Mouse (Mus musculus) cerebellum, postnatal 10 days (tissue): ENCODE measurements at regions not wholly inside any gene's neighbourhood (a gene's known extent, or its start where the extent isn't known, plus 50 kb on each side); places are given as distances from the start of the nearest gene placed in this dataset.

Experiments used
- DNase-seq, 2 experiments: peaks; one replicate each; pipeline ENCODE4 v3.0.0; 2021; ENCODE audit warnings: mixed read lengths in 2 of 2

DNA sequence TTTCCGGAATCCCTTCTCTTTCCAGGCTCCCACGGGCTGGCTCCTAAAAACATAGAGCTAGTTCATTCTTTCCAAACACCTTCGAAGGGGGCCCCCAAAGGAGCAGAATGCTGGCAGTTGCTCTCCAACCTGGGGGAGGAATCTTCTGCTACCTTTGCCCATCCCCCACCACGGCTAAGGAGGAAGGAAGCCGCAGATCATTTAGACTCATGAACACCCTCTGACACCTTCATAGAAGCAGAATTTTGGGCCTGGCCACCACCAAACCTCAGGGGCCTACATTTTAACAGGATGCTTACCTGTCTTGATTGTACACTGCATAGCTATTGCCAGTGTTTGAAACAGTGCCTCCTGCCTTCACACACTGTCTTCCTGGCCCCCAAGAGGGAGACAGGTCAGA lies 369.3 kb upstream of the Jarid2 start:
- no peak for DNase-seq

DNA sequence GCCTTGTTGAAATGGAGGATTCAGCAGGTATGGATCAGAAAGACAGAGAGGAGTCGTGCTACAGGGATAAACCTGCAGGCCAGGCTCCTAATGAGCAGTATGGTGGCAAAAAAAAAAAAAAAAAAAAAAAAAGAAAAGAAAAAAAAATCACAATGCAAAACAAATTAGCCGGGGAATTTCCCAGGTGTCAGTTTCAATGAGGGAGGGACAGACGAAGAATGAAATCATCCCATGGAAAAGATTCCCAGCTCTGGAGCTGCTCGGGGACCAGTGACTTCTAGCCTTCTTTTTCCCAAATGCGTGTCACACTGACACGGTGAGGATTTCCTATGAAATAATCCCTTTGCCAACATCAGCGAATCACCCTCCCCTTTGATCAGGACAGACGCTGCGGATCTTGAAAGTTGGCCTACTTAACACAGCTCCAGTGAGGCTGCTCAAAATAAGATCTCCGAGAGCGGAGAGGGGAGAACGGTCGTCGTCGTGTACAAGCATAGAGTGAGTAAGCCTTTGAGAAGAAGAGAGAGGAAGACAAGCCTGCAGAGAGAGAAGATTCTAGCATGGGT lies 368.5 kb upstream of the Jarid2 start:
- DNase-seq, result no peak

DNA sequence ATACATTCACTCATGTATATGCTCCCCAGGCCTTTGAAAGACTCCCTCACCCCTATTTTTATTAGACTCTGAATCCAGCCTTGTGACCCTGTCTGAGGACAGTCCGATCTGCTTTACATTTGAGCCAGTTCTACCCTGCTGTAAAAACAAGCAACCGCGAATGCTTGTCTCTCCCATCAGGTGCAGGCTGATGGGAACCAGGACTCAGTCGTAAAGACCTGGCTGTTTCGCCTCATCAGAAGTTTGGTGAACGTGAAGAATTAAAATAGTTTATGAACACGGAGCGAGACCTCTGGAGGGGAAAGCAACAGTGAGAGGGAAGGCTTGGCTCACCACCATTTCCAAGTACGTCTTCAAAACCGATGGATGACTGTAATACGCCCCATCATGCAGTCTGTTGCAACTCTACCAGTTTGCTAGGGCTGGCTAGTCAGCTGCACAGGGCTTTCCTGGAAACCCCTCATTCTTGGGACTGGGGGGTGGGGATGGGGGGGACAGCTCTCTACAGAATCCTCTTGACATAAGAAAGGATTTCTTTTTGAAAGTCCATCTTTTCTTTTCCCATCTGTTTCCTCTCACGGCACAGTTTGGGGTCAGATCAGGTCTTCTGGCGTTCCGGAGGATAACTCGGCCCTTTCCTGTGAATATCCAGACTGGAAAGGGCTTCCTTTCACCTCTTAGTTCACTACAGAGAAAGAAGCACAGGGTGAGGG lies 366.8 kb upstream of the Jarid2 start:
- DNase-seq, result no peak

DNA sequence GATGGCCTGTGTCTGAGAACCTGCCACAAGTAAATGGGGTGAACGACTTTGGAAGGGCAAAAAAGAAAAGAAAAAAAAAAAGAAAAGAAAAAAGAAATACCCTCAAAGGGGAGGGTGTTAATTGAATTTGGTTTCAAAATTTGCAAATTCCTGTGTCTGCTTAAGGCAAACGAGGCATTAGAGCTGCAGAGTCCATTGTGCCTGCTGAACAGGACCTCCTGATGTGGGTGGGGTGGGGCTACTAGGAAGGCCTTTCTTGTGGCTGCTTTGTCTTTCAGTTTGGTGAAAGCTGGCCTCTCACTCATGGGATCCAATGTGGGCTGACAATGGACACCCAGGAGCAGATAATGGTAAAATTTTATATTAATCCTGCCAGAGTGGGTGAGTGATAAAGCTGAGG lies 366.3 kb upstream of the Jarid2 start:
- no peak for DNase-seq

DNA sequence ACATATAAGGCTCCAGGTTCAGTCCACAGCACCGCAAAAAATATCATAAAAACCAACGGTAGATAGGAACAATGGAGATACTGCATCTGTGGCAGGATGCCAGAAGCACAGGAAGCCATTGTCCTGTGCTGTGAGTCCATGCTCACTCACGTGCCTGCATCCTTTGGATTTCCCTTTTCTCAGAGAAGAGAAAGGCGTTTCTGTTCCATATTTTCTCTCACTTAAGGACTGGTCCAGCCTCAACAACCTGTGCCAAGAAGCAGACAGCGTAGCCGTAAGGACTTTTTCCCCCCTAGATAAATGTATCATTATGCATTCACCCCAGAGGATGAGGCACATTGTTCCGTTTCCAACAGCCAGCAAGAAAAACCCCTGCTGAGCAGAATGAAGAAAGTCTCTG lies 360.0 kb upstream of the Jarid2 start:
- DNase-seq, result no peak

DNA sequence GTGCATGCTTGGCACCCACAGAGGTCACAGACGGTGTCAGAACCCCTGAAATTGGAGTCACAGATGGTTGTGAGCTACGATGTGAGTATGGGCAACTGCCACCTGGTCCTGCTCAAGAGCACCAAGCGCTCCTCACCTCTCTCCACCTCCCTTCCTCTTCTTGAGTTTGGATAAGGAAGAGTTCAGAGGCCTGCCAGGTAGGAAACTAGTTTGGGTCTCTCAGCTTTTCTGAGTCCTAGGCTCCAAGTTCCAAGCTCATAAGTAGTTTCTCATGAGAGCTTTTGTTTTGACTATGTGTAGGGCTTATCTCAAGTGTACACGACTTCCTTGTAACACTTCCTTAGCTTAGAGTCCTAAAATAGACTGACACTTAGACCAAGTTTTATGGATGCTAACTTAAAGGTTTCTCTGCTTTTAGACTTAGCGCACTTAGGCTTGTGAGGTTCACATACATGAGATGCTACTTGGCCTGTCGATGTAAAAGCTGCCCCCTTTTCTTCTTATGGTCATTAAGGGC lies 356.9 kb upstream of the Jarid2 start:
- no peak for DNase-seq

DNA sequence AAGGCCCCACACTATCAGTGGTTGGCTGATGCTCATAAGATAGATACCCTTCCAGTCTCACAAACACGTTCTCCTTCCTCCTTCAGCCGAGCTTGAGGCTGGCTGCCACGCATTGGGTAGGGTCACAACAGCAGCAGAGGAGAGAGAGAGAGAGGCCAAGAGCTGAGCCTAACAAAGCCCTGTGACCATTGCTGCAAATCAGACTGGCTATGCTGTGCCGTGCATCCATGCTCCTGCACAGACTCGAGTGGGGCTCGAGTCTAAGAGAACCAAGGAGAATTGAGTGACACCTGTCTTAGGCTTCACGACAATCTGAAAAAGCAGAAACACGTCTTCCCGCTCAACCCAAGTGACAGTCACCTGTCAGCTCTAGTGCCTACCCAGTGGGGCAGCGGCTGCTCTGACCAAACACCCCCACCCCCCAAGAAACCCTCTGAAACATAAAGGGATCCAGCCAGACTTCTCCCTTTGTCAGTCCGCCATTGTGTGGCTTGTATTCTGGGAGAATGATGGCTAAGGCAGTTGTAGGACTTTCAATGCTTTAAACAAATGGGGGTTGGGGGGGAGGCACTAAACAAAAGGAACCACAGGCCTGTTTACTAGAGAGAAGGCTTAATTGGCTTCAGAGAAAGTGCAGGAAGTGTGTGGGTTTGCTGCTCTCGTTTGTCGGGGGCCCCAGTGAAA lies 353.7 kb upstream of the Jarid2 start:
- DNase-seq, result no peak

DNA sequence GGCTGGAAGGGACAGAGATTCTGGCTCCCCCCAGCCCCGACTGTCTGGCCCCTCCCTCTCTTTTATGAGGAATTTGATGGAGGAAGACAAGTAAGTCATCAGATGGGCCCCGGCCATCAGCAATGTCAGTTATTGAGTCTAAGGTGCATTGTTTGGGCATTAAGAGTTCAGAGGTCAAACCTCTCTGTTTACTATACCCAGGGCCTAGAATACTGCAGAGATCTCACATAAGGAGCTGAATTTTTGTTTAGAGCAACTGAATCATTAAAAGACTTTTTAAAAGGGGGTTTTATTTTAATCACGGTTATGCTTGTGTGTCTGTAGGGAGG lies 353.1 kb upstream of the Jarid2 start:
- DNase-seq, result no peak

DNA sequence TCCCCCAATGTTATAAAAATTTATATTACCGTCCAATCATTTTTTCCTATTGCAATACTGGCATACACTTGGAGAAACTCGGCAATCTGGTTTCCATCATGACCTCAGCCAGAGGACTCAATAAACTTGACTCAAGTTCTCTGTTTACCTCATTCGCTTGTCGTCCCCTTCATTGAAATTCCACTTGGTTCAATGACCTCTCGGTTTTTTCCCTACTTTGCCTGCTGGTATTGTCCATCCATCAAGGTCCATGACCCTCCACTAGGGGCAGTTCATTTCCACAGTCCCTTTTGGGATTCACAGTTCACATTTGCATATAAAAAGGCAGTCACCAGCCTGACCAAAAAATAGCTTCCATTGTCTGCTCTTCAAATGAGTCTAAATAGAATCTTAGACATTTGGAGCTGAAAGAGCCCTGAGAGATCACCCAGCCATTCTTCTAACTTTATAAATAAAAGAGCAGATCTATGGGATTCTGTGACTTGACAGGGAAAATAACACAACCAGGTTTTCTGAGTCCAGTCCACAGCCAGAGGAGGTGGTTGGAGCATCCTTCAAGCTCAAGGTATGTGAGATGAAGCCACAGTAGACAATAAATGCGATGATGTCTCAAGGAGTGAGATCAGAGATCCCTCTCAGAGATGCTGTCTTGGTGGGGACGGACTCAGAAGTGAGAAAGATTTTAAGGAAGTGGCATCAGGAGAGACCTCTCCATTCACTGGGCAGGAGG lies 347.4 kb upstream of the Jarid2 start:
- DNase-seq, result peak in 1 of 2 experiments; percentile 40

DNA sequence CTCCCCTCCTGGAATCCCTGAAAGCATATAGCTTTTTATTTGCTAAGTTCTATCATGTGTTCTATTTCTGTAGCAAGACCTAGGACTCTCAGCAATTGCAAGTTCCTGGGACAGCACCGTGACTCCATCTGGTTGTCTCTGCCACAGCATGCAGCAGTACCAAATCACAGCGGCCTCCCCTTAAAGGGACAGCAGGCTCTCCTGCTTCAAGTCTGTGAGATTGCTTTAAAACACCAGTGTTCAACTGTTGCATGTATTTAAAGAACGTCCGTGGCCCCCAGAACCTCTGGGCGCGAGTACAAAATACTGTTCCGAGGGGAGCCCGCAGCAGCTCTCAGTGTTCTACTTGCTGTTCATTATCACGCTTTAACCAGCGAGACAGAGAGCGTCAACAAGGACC lies 346.0 kb upstream of the Jarid2 start:
- peak in 1 of 2 experiments; percentile 22 for DNase-seq

DNA sequence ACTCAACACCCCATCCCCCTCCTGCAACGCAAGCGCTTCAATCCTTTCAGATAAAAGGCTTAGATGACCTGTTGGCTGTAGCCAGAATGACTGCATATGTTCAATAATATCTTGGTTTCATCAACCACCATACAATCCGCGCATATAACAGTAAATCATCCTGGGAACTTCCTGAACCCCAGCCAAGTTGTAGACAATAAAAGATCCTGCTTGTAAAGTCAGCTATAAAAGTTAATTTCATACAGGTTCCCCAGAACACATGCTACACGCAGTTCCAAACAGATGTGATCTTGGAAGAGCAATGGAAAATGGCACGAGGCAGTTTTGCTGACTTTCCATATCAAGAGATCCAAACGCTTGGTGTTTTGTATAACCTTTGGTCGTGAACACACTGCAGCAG lies 342.5 kb upstream of the Jarid2 start:
- no peak for DNase-seq

DNA sequence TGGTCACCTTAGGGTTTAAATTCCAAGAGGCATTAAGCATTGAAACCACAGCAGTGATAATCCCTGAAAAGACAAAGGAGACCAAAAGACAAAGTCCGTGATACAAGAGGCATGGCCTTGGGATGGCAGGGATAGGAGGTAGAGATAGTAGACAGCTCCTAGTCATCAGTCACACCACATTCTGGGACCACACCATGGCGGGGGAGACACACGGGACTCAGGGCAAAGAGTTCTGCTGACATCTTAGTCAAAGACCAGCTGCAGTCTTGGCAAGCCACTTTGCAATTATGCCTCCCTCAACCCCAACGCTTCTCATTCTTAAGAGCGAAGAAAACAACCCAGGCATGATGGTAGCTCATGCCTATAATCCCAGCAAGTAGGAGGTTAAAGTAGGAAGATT lies 339.6 kb upstream of the Jarid2 start:
- DNase-seq, result no peak

DNA sequence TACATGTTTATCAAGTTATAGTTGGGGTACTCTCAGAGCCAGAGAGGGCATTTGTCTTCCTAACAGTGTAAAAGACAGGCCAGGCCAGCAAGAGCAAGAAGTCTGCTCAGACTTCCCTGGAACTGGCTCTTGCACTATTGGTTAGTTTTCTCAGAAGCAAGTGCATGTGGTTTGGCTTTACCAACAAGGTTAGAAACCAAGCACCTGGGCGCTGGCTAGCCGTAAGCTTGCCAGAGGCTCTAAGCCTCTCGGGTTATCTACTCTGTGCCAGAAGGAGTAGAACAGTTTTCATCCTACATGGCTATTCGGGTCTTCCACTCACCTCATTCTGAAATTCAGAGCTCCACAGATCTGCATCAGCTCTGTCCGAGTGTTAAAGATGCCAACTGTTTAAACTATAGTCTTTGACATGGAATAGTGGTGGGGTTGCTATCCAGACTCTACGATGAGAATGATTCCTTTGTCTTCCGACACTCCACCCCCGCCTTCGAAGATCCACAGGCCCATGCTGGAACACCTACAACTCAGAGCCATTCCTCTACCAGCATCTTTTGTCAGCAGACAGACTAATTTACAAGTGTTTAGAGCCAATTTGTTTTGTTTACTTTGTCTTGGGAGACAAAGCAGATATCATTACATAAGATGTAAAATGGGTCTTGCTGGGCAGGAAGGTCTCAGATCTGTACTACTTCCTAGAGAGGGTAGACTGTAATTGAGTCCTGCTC lies 338.4 kb upstream of the Jarid2 start:
- DNase-seq, result no peak

DNA sequence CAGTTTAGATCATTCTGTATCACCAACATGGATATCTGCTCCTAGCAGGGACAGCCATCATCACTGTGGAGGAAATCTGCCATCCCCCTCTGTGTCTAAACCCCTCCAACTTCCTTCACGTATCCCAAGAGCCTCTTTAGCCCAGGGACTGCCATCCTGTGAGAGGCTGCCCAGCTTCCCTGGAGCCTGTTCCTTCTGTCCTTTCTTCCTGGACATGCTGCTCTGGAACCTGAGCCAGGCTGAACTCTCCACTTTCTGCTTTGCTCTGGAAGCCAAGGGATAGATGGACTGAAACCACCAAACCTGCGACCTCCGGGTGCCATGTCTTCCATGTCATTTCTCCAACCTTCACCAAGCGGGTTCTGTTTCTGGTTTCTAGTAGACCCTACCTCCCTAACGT lies 335.3 kb upstream of the Jarid2 start:
- DNase-seq, result no peak

DNA sequence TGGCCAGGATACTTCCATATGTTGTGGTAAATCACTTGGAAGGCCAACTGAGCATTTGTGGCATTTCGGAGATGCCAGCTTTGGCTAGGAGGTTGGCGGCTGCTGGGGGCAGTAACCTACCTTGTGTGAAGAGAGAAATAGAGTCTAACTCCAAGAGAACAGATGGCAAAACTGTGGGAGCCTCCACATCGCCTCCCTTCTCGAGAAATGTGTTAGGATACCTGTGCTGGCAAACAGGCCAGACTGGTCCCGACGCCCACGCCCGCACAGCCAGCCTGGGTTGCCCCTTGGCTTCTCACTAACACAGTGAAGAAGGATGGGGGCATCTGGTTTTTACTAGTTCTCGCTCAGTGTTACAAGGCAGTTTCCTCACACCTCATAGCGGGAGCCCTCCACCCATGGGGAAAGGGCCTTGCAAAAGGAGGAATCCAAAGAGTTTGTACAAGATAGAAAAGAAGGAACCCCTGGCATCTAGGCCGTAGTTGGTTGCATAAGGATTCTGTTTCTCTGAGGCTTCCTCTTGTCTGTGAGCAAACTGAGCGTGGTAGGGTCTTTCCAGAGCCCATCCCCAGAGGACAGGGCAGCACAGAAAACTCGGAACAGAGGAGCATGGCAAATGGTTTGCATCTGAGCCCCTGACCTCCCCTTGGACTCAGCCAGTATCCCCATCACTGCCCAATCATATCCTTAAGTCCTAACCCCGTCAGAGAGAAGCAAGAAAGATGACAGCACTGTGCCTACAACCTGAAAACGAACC lies 330.5 kb upstream of the Jarid2 start:
- DNase-seq, result peak; percentile 90 to 93

DNA sequence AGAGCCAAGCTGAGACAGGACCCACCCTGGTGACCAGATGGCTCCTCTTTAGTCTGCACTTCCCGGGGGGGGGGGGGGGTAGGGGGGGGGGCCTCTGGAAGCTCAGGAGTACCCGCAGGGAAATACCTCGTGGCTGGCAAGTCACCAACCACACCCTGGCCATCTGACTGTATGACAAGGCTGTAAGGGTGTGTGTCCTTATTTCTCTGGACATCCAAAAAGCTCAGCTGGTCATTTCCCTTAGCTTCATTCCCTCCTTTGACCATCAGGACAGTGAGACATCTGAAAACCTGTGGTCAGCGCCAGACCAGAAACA lies 329.9 kb upstream of the Jarid2 start:
- peak; percentile 88 to 93 for DNase-seq

DNA sequence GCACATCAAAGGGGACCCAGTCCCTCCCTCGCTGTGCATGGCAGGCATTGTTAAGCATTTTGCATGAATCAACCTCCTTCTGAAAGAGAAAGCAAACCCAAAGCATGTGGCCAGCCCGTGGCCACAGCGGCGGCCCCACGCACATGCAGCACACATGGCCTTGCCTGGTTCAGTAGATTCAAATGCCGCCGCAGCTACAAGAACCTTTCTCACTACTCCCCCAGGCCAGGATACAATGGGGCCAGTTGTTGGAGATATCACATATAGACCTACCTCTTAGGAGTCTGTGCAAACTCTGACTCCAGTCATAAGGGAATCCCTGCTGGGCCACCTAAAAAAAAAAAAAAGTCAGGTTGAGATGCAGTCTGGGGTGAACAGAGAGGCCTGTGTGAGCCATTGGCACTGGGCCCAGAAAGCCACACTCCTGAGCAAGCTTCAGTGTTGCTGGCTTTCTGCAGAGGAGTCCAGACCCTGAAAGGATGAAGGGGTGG lies 329.4 kb upstream of the Jarid2 start:
- DNase-seq, result peak; percentile 75 to 81

DNA sequence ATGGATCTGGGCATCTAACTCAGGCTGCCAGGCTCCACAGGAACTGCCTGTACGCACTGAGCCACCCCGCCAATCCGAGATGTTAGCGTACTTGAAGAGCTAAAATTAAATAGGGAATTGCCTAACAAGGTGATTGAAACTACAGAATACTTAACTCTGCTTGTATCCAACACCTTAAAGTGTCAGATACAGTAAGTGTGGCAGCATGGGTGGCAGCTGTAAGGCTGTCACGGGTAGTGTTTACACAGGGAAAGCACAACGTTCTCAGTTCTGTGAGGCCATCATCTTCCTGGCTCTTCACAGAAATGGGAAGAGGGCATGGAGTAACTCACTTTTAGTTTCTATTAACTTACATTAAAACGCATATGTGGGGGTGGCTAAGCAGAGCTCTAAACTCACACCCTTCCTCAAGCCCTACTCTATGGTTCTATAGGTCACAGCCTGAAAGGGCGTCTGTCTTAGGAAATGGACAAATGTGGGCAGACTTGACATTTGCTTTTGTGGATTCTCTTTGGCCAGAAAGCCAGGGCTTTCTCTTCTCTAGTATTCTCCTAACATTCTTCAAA lies 325.2 kb upstream of the Jarid2 start:
- no peak for DNase-seq

DNA sequence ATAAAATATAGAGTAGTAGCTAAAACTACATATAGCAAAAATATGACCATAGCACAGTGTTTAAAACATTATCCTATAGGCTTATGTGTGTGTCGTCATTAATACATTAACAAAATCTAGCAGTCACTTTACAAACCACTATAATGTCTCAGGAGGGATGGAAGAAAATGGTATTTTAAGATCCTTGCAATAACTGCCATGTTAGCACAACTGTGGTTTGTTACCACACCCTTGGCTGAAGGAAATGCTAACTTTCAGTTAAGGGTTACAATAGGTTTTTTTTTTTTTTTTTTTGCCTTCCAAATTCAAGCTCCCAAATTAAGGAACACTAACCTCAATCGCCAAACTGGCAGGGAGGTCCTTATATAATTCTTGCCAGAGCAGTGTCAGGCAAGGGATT lies 322.0 kb upstream of the Jarid2 start:
- DNase-seq, result no peak

DNA sequence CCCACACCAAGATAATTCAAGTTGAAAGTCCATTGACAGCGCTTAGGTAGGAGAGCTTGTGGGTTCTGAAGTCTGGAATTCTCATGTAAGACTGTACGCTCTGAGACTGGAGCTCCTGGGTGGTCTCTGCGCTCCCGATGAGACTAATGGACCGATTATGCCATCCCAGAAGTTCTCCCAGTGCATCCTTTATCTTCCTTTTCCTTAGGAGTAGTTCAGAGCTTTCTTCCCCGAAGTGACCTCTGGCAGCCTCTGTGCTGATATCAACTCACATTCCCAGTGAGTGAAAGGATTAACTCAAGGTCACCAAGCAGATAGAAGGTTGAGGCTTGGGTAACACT lies 320.7 kb upstream of the Jarid2 start:
- DNase-seq, result no peak

DNA sequence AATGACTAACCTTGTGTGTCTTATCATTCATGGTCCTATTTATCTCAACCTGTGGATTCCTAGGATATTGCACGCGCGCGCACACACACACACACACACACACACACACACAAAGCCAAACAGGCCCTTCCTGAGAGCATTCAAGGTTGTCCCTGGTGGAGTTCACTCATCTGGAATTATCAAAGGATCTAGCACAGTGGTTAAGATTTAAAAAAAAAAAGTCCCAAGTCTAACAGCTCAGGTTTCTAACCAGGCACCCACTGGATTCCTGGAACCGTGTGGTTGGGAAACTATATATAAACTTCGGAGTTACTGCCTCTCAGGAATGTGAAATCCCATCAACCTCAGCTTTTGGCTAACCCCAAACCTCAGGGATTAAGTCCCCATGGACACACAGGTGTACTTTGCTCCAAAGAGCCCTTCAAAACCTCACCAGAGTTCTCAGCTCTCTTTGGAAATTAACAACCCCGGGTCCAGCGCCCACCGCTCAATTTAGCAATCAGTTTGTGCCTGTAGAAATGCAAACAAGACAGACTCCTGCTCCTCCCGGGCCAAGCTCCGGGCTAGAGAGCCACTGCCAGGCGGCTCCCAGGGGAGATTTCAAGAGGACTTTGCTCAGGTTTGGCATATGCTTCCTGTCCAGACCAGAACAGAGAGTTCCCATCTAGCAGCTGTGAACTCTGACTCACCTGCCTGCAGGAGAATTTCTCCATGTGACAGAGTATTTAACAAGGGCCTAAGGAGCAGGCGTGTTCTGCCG lies 320.1 kb upstream of the Jarid2 start:
- peak; percentile 40 to 57 for DNase-seq
